15 mouse cellular contexts compared by ENCODE assay signal in genomic region chr5:4595010-4595409, GRCm38 (mm10).
DNase-seq lines count a peak whose midpoint lies in the region; ATAC-seq lines count a peak whose summit lies in the region.
"Had no signal": no experiment of that assay in that cellular context is flagged by ENCODE, and none has a peak within 500 bp of the region (broad histone marks: within the 10 kb centered on the region; RNA-seq: fewer than 3 reads in every experiment).

No protein-coding gene starts in this region.

- H3K9ac ChIP-seq in embryonic facial prominence, embryonic 14.5 days (ENCODE audit: low read depth, low read length) = no peak overlapping the region
- H3K9ac ChIP-seq: embryonic facial prominence, embryonic 13.5 days; limb, embryonic 13.5 days; midbrain, embryonic 12.5 days; neural tube, embryonic 13.5 days had no signal

- H3K4me3 ChIP-seq in embryonic facial prominence, embryonic 14.5 days (ENCODE audit: low read depth, low read length) = no peak overlapping the region
- no peak overlapping the region for H3K4me3 ChIP-seq in embryonic facial prominence, embryonic 10.5 days
- H3K4me3 ChIP-seq: embryonic facial prominence, embryonic 13.5 days; limb, embryonic 13.5 days; midbrain, embryonic 12.5 days; neural tube, embryonic 13.5 days had no signal

- no peaks in the 10 kb centered on the region for H3K9me3 ChIP-seq in embryonic facial prominence, embryonic 14.5 days (ENCODE audit: control insufficient read depth, low read length)
- H3K9me3 ChIP-seq in embryonic facial prominence, embryonic 10.5 days = no peaks in the 10 kb centered on the region
- H3K9me3 ChIP-seq: embryonic facial prominence, embryonic 13.5 days; limb, embryonic 13.5 days; midbrain, embryonic 12.5 days; neural tube, embryonic 13.5 days had no signal

- no peak overlapping the region for H3K4me2 ChIP-seq in embryonic facial prominence, embryonic 14.5 days (ENCODE audit: low read depth, low read length)
- H3K4me2 ChIP-seq: embryonic facial prominence, embryonic 13.5 days; limb, embryonic 13.5 days; midbrain, embryonic 12.5 days; neural tube, embryonic 13.5 days had no signal

- H3K36me3 ChIP-seq in embryonic facial prominence, embryonic 14.5 days (ENCODE audit: control insufficient read depth, insufficient read depth, low read length) = no peaks in the 10 kb centered on the region
- H3K36me3 ChIP-seq in embryonic facial prominence, embryonic 10.5 days (replicated peaks) = no peaks in the 10 kb centered on the region
- H3K36me3 ChIP-seq: embryonic facial prominence, embryonic 13.5 days; limb, embryonic 13.5 days; midbrain, embryonic 12.5 days; neural tube, embryonic 13.5 days had no signal

- H3K27ac ChIP-seq in embryonic facial prominence, embryonic 14.5 days (replicated peaks; ENCODE audit: low read depth, low read length) = no peak overlapping the region
- no peak overlapping the region for H3K27ac ChIP-seq in embryonic facial prominence, embryonic 10.5 days (replicated peaks)
- H3K27ac ChIP-seq: embryonic facial prominence, embryonic 13.5 days; hindbrain, postnatal 0 days; limb, embryonic 13.5 days; midbrain, embryonic 12.5 days; neural tube, embryonic 13.5 days had no signal

- no peaks in the 10 kb centered on the region for H3K27me3 ChIP-seq in embryonic facial prominence, embryonic 14.5 days (replicated peaks; ENCODE audit: control insufficient read depth, insufficient read depth, low read length)
- no peaks in the 10 kb centered on the region for H3K27me3 ChIP-seq in embryonic facial prominence, embryonic 10.5 days (replicated peaks; ENCODE audit: low read depth, poor library complexity, severe bottlenecking)
- H3K27me3 ChIP-seq: embryonic facial prominence, embryonic 13.5 days; limb, embryonic 13.5 days; midbrain, embryonic 12.5 days; neural tube, embryonic 13.5 days had no signal

- DNase-seq in embryonic facial prominence, embryonic 14.5 days (ENCODE audit: low spot score) = peak; percentile 32
- DNase-seq in embryonic facial prominence, embryonic 10.5 days (ENCODE audit: low spot score) = no peak
- peak; percentile 12 for DNase-seq in ovary, adult 18-20 months (ENCODE audit: low spot score)
- no peak for DNase-seq in ovary, postnatal 14 days (ENCODE audit: low spot score)
- DNase-seq in kidney, postnatal 36 days = peak; percentile 62 to 76
- DNase-seq in skeletal muscle tissue, adult 2 months (ENCODE audit: low read depth, low spot score) = peak; percentile 14
- no peak for DNase-seq in cerebellum, postnatal 36 days
- no peak for DNase-seq in right cerebral cortex, postnatal 4 days
- DNase-seq: cerebellum, adult 8-10 months; right cerebral cortex, postnatal 25 days had no signal

- 49% methylated on average over 2 of the region's 2 CpGs for WGBS in embryonic facial prominence, embryonic 14.5 days
- WGBS in embryonic facial prominence, embryonic 10.5 days = 68% methylated on average over 2 of the region's 2 CpGs

- ATAC-seq in embryonic facial prominence, embryonic 14.5 days (ENCODE audit: low read depth) = no peak
- ATAC-seq: hindbrain, postnatal 0 days had no signal

- no peaks in the 10 kb centered on the region for H3K4me1 ChIP-seq in embryonic facial prominence, embryonic 14.5 days (ENCODE audit: control insufficient read depth, insufficient read depth, low read length)
- H3K4me1 ChIP-seq in embryonic facial prominence, embryonic 10.5 days = 0 out of 2 replicates have a peak, but pooled peaks cover 3% of the 10 kb centered on the region
- H3K4me1 ChIP-seq: embryonic facial prominence, embryonic 13.5 days; limb, embryonic 13.5 days; midbrain, embryonic 12.5 days; neural tube, embryonic 13.5 days had no signal

Comparison
In these comparisons a context has a peak if more than half of its experiments do, and no peak if none do; other contexts are left out.
1. DNase-seq: peak in embryonic facial prominence, embryonic 14.5 days (single experiment), ovary, adult 18-20 months (single experiment), kidney, postnatal 36 days (2 of 2) and skeletal muscle tissue, adult 2 months (single experiment); none in embryonic facial prominence, embryonic 10.5 days (single experiment), ovary, postnatal 14 days (single experiment), cerebellum, postnatal 36 days (0 of 2) and right cerebral cortex, postnatal 4 days (single experiment).